Mouse (Mus musculus): Measurements from ENCODE around the gene Tubb3.
"Not testable (repeated sequence)": the region's sequence is repeated elsewhere in the genome, so short reads cannot be mapped to it uniquely, and the experiment has no call there.

DNA sequence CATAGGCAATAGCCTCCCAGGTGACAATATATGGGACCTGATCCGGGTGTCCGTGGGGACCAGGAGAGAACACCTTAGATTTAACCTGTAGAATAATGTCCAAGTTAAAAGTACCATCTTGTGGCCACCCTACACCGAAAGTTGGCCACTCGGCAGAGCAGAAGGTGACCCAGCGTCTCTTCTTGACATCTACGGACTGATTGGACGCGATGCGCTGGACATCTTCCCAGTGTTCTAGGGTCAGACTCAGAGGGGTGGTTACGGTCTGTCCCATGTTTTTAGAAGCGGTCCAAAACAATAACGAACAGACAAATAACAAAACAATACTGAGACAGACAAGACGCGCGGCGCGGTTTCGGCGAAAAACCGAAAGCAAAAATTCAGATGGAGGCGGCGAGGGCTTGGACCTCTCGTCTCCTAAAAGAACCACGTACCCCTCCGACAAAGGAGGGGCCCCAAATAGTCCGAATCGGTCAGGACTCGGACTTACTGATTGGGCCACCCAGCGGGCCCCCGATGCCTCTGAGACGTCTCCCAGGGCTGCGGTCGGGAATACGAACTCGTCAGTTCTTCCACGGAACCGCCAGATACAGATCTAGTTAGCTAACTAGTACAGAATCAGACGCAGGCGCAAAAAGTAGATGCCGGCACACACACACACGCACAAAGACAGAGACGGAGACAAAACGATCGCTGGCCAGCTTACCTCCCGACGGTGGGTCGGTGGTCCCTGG is 22.2 kb downstream of the Tubb3 start:
- TF ChIP-seq POLR2A (IDR thresholded peaks at IDR 0.05; ENCODE audit: borderline replicate concordance, extremely low read depth, low read depth, low read length); CTCF (IDR thresholded peaks at IDR 0.05; ENCODE audit: insufficient read depth, low read length): not testable (repeated sequence)
